8 mouse cellular contexts compared by ENCODE assay signal in genomic region chr7:45561624-45562520, GRCm38 (mm10). TPM values are rescaled to one million over a fixed set of nuclear protein-coding genes. Genes with fewer than 3 reads are reported as not detected.
DNase-seq lines count a peak whose midpoint lies in the region; ATAC-seq and TF ChIP-seq lines count a peak whose summit lies in the region.

No protein-coding gene starts in this region.

- peak overlapping the region; percentile 3 for H3ac ChIP-seq in C2C12 (ENCODE audit: control insufficient read depth, insufficient read length, low read depth)

- H3K79me2 ChIP-seq in C2C12 (ENCODE audit: control insufficient read depth, insufficient read depth) = no peaks in the 10 kb centered on the region

- 48% methylated on average over 12 of the region's 12 CpGs for WGBS in heart, embryonic 12.5 days
- WGBS in liver, embryonic 11.5 days = 40% methylated on average over 12 of the region's 12 CpGs

- peak overlapping the region; percentile 43 for H3K4me2 ChIP-seq in heart, embryonic 12.5 days
- peak overlapping the region; percentile 64 for H3K4me2 ChIP-seq in liver, embryonic 11.5 days

- TF ChIP-seq CTCF in C2C12 (IDR thresholded peaks at IDR 0.05; ENCODE audit: control insufficient read depth, insufficient read depth, insufficient read length) = no peak

- H3K9ac ChIP-seq in heart, embryonic 12.5 days = peak overlapping the region; percentile 43; the same call in 1 of the 2 replicates
- H3K9ac ChIP-seq in liver, embryonic 11.5 days (ENCODE audit: low read depth, low read length) = peak overlapping the region; percentile 59

- no peaks in the 10 kb centered on the region for H3K36me3 ChIP-seq in heart, embryonic 12.5 days
- H3K36me3 ChIP-seq in C2C12 (ENCODE audit: control insufficient read depth, insufficient read depth) = no peaks in the 10 kb centered on the region
- no peaks in the 10 kb centered on the region for H3K36me3 ChIP-seq in liver, embryonic 11.5 days (ENCODE audit: control insufficient read depth, insufficient read depth, low read length)

- no peaks in the 10 kb centered on the region for H3K79me3 ChIP-seq in C2C12 (ENCODE audit: low read depth)

- H3K9me3 ChIP-seq in heart, embryonic 12.5 days (replicated peaks) = no peaks in the 10 kb centered on the region
- H3K9me3 ChIP-seq in liver, embryonic 11.5 days (ENCODE audit: control insufficient read depth, low read length) = no peaks in the 10 kb centered on the region

- H3K27me3 ChIP-seq in heart, embryonic 12.5 days (replicated peaks) = no peaks in the 10 kb centered on the region
- no peaks in the 10 kb centered on the region for H3K27me3 ChIP-seq in C2C12 (ENCODE audit: control insufficient read depth, insufficient read depth, insufficient read length)
- no peaks in the 10 kb centered on the region for H3K27me3 ChIP-seq in liver, embryonic 11.5 days (replicated peaks; ENCODE audit: control insufficient read depth, insufficient read depth, low read length)

- H3K4me1 ChIP-seq in heart, embryonic 12.5 days (replicated peaks) = peaks cover 9% of the 10 kb centered on the region
- H3K4me1 ChIP-seq in liver, embryonic 11.5 days (replicated peaks; ENCODE audit: control insufficient read depth, insufficient read depth, low read length) = peaks cover 27% of the 10 kb centered on the region

- no peak for DNase-seq in heart, postnatal 4 days
- no peak for DNase-seq in liver, embryonic 11.5 days (ENCODE audit: low spot score)
- DNase-seq in cerebellum, postnatal 10 days = no peak
- DNase-seq in layer of hippocampus, postnatal 36 days = no peak

- ATAC-seq in heart, embryonic 12.5 days (ENCODE audit: insufficient number of reproducible peaks, low FRiP score) = peak; percentile 20; the same call in 1 of the 2 replicates
- peak; percentile 33 for ATAC-seq in common myeloid progenitor, adult 5-6 weeks (replicated peaks; ENCODE audit: low read depth, poor library complexity, severe bottlenecking)
- peak; percentile 74 for ATAC-seq in liver, embryonic 11.5 days (replicated peaks; ENCODE audit: low FRiP score)
- ATAC-seq in inflammation-experienced regulatory T-cells, adult 6 months = no peak

- H3K4me3 ChIP-seq in heart, embryonic 12.5 days = no peak overlapping the region
- H3K4me3 ChIP-seq in C2C12 (ENCODE audit: insufficient read depth, poor library complexity, severe bottlenecking) = no peak overlapping the region
- peak overlapping the region; percentile 36 for H3K4me3 ChIP-seq in liver, embryonic 11.5 days (ENCODE audit: low read depth, low read length)

- no peak overlapping the region for H3K27ac ChIP-seq in heart, embryonic 12.5 days (ENCODE audit: poor library complexity, severe bottlenecking)
- peak overlapping the region; percentile 69 for H3K27ac ChIP-seq in liver, embryonic 11.5 days (ENCODE audit: low read depth, low read length)

TF ChIP-seq in C2C12, 6 proteins besides CTCF, POLR2A, EP300 and RAD21:
- TF ChIP-seq CEBPB (IDR thresholded peaks at IDR 0.05; ENCODE audit: low read depth) (peak; percentile 9), MYOD1 (IDR thresholded peaks at IDR 0.05; ENCODE audit: control insufficient read depth, insufficient read length, low read depth) (no peak), USF1 (IDR thresholded peaks at IDR 0.05; ENCODE audit: low read depth) (peak; percentile 78)
TF ChIP-seq in C2C12: peak in this region for 2.

RNA-seq across cellular contexts. Expression of gene Hsd17b14, which starts 7.2 kb away (rescaled TPM):
- polyA plus RNA-seq in heart, embryonic 12.5 days (2016; fragmentation: Nextera tagmentation; extraction: Ambion mirVana) = 0.64 and 0.70 TPM in 2 replicates
- total RNA-seq in heart, postnatal 4 days (2021) = under 1 TPM in 1 of 2 experiments, not detected in 1; 0.20 TPM
- polyA plus RNA-seq in C2C12 (2012; fragmentation: generic; extraction: Trizol) = 1.7 TPM
- not detected in 2 replicates for total RNA-seq in common myeloid progenitor, adult 5-6 weeks (2017)
- polyA plus RNA-seq in liver, embryonic 11.5 days (2014; fragmentation: Nextera tagmentation; extraction: Ambion mirVana) = 2.8 and 5.4 TPM in 2 replicates
- under 1 TPM; 0.82 to 0.95 (median 0.91) TPM for polyA plus RNA-seq in inflammation-experienced regulatory T-cells, adult 6 months (2017; shearing (Covaris generic))
- under 1 TPM in 1 of 2 experiments, not detected in 1; 0.28 TPM for total RNA-seq in layer of hippocampus, postnatal 36 days (2021)

RNA-seq across cellular contexts. Expression of gene Bcat2, which starts 8.1 kb away (rescaled TPM):
- 64.7 and 66.6 TPM in 2 replicates for polyA plus RNA-seq in heart, embryonic 12.5 days (2016; fragmentation: Nextera tagmentation; extraction: Ambion mirVana)
- total RNA-seq in heart, postnatal 4 days (2021) = 10 to 100 TPM; 56.1 to 64.7 TPM
- polyA plus RNA-seq in C2C12 (2012; fragmentation: generic; extraction: Trizol) = 26.5 TPM
- 26.6 and 39.0 TPM in 2 replicates for total RNA-seq in common myeloid progenitor, adult 5-6 weeks (2017)
- 84.7 and 90.1 TPM in 2 replicates for polyA plus RNA-seq in liver, embryonic 11.5 days (2014; fragmentation: Nextera tagmentation; extraction: Ambion mirVana)
- 10 to 100 TPM; 33.2 to 54.7 (median 51.4) TPM for polyA plus RNA-seq in inflammation-experienced regulatory T-cells, adult 6 months (2017; shearing (Covaris generic))
- total RNA-seq in layer of hippocampus, postnatal 36 days (2021) = 10 to 100 TPM; 23.5 to 29.9 TPM

RNA-seq across cellular contexts. Expression of gene Plekha4, which starts 35.7 kb away (rescaled TPM):
- polyA plus RNA-seq in heart, embryonic 12.5 days (2016; fragmentation: Nextera tagmentation; extraction: Ambion mirVana) = 0.57 and 0.68 TPM in 2 replicates
- 1 to 10 TPM; 3.6 to 4.0 TPM for total RNA-seq in heart, postnatal 4 days (2021)
- 0.89 TPM for polyA plus RNA-seq in C2C12 (2012; fragmentation: generic; extraction: Trizol)
- not detected in 2 replicates for total RNA-seq in common myeloid progenitor, adult 5-6 weeks (2017)
- 0.64 and 0.89 TPM in 2 replicates for polyA plus RNA-seq in liver, embryonic 11.5 days (2014; fragmentation: Nextera tagmentation; extraction: Ambion mirVana)
- polyA plus RNA-seq in inflammation-experienced regulatory T-cells, adult 6 months (2017; shearing (Covaris generic)) = under 1 TPM; 0.36 to 0.78 (median 0.53) TPM
- under 1 TPM; 0.77 to 0.86 TPM for total RNA-seq in layer of hippocampus, postnatal 36 days (2021)

RNA-seq across cellular contexts. Expression of gene Ppp1r15a, which starts 35.8 kb away (rescaled TPM):
- 33.7 and 35.2 TPM in 2 replicates for polyA plus RNA-seq in heart, embryonic 12.5 days (2016; fragmentation: Nextera tagmentation; extraction: Ambion mirVana)
- 10 to 100 TPM; 40.7 to 42.1 TPM for total RNA-seq in heart, postnatal 4 days (2021)
- polyA plus RNA-seq in C2C12 (2012; fragmentation: generic; extraction: Trizol) = 32.5 TPM
- 122 and 193 TPM in 2 replicates for total RNA-seq in common myeloid progenitor, adult 5-6 weeks (2017)
- polyA plus RNA-seq in liver, embryonic 11.5 days (2014; fragmentation: Nextera tagmentation; extraction: Ambion mirVana) = 61.6 and 62.0 TPM in 2 replicates
- polyA plus RNA-seq in inflammation-experienced regulatory T-cells, adult 6 months (2017; shearing (Covaris generic)) = 10 to 100 TPM; 30.4 to 76.6 (median 56.4) TPM
- 10 to 100 TPM; 17.4 to 20.0 TPM for total RNA-seq in layer of hippocampus, postnatal 36 days (2021)

RNA-seq across cellular contexts. Expression of gene Nucb1, which starts 51.7 kb away (rescaled TPM):
- polyA plus RNA-seq in heart, embryonic 12.5 days (2016; fragmentation: Nextera tagmentation; extraction: Ambion mirVana) = 176 and 185 TPM in 2 replicates
- 100 to 1,000 TPM; 121 to 131 TPM for total RNA-seq in heart, postnatal 4 days (2021)
- polyA plus RNA-seq in C2C12 (2012; fragmentation: generic; extraction: Trizol) = 115 TPM
- 296 and 342 TPM in 2 replicates for total RNA-seq in common myeloid progenitor, adult 5-6 weeks (2017)
- 149 and 153 TPM in 2 replicates for polyA plus RNA-seq in liver, embryonic 11.5 days (2014; fragmentation: Nextera tagmentation; extraction: Ambion mirVana)
- 100 to 1,000 TPM; 119 to 153 (median 121) TPM for polyA plus RNA-seq in inflammation-experienced regulatory T-cells, adult 6 months (2017; shearing (Covaris generic))
- 10 to 100 TPM; 94.0 to 98.0 TPM for total RNA-seq in layer of hippocampus, postnatal 36 days (2021)
